Mouse (Mus musculus): Measurements from ENCODE around the gene Borcs5. TPM values are rescaled to one million over a fixed set of nuclear protein-coding genes. Genes with fewer than 3 reads are reported as not detected.

Gene Borcs5
- polyA plus RNA-seq, 1 experiment from 2014 or later = 38.6 TPM

DNA sequence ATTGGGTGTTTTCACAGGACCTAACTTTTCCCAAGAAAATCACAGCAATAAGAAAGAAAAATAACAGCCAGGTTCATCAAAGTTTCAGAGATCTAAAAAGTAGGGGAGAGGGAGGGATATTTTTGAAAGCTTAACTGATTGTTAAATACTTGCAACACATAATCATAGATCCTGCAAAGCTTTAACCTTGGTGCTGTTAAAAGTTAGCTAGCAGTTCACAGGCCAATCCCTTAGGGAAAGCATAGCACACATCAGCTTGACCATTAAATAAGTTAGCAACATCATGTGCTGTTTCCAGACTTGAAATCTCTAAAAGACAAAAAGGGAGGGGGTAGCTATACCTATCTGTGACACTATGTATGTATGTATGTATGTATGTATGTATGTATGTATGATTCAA, 86.1 kb downstream of the Borcs5 start:
- Histone ChIP-seq H3K4me2 (replicated peaks) (no peak overlapping the region), H3K4me3 (no peak overlapping the region), H3K27me3 (replicated peaks) (no peaks in the 10 kb centered on the region), H3K4me1 (no peaks in the 10 kb centered on the region), H3K27ac (no peak overlapping the region), H3K36me3 (peaks cover under 1% of the 10 kb centered on the region), H3K9ac (no peak overlapping the region), H3K9me3 (no peaks in the 10 kb centered on the region)
- no peak for ATAC-seq (ENCODE audit: low FRiP score, low read depth)

DNA sequence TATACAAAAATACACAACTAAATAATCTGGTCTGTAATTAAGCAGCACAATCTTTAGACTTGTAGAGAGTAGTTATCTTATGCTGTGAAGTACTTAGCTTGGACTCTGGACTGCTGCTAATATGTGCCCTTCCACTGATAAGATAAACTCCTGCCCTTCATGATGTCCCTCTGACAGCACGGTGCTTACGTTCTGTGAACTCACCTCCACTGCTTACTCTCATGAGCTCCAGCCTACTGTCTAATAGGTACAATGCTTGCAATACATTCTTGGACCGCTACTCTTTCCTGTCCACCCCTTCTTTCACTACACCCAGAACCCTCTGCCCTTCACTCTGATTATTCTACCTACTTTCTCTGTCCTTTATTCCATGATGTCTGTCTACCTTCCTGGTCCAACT, 91.7 kb downstream of the Borcs5 start:
- H3K4me1 ChIP-seq = no peaks in the 10 kb centered on the region
- no peak for ATAC-seq (ENCODE audit: low FRiP score, low read depth)
- H3K27ac ChIP-seq = no peak overlapping the region
- no peaks in the 10 kb centered on the region; the same call in 1 of the 2 replicates for H3K36me3 ChIP-seq
- WGBS = 93% methylated on average over 3 of the region's 3 CpGs
- H3K9me3 ChIP-seq = no peaks in the 10 kb centered on the region
- no peak overlapping the region for H3K4me2 ChIP-seq (replicated peaks)
- H3K4me3 ChIP-seq = no peak overlapping the region
- H3K27me3 ChIP-seq (replicated peaks) = no peaks in the 10 kb centered on the region
- H3K9ac ChIP-seq = no peak overlapping the region

DNA sequence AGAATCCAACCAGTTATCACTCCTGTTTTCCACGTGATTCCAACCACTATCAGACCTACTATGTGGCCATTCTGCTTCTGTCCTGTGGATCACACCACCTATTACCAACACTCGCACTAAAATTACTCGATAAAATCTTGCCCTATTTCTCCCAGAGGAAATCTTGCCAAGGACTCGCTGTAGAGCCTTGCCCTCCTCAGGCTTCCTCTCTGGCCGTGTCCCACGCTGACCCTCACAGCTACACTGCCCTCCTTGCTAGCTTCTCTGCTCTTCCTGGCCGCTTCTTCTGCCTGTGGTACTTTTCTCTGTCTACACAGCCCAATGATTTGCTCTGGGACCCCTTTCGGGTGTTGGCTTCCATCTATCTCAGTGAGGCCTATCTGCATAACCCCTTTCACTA, 93.5 kb downstream of the Borcs5 start:
- Histone ChIP-seq H3K4me1 (no peaks in the 10 kb centered on the region), H3K9ac (no peak overlapping the region), H3K36me3 (peaks cover 4% of the 10 kb centered on the region; the same call in 1 of the 2 replicates), H3K4me2 (replicated peaks) (no peak overlapping the region), H3K4me3 (no peak overlapping the region), H3K27ac (no peak overlapping the region), H3K27me3 (replicated peaks) (no peaks in the 10 kb centered on the region), H3K9me3 (no peaks in the 10 kb centered on the region)
- no peak for ATAC-seq (ENCODE audit: low FRiP score, low read depth)
- 86% methylated on average over 8 of the region's 8 CpGs for WGBS

DNA sequence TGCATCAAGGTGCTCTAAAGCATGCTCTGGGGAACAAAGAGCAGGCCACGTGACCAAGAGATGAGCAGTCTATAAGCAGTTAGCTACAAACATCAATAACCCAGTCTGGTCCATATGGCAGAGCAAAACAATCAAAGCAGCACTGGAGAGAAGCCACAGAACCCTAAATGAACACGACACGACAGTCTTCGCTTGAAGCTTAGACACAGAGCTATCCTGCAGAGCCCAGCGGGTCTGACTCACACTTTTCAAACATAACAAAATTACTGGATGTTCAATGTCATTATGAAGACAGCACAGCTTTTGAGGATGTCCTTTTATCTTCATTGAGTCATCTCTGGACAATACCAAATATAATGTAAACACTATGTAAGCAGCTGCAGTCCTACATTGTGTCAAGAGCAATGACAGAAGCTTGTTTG, 94.5 kb downstream of the Borcs5 start:
- no peak for ATAC-seq (ENCODE audit: low FRiP score, low read depth)
- no peak overlapping the region for H3K4me2 ChIP-seq (replicated peaks)
- H3K4me3 ChIP-seq = no peak overlapping the region
- H3K27me3 ChIP-seq (replicated peaks) = no peaks in the 10 kb centered on the region
- no peak overlapping the region for H3K9ac ChIP-seq
- no peak overlapping the region for H3K27ac ChIP-seq
- 66% methylated on average over 5 of the region's 5 CpGs for WGBS
- no peaks in the 10 kb centered on the region for H3K4me1 ChIP-seq
- H3K36me3 ChIP-seq = peaks cover 8% of the 10 kb centered on the region
- no peaks in the 10 kb centered on the region for H3K9me3 ChIP-seq

DNA sequence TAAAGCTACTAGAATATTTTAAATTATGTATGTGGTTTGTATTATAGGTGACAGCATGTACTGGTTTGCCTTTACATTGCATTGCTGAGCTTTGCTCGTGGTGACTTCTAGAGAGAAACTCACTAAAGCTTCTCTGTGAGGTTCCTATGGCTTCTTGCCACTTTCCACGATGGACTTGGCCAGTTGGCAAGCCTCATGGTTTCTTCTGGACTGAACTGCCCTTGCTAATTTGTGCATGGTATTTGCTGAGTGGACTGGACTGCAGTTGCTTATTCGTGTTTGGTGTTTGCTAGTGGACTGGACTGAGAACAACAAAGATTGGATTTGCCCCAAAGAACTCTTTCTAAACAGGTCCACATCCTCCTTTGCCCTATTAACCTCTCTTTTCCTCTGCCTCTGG, 97.5 kb downstream of the Borcs5 start:
- Histone ChIP-seq H3K4me3 (no peak overlapping the region), H3K4me1 (no peaks in the 10 kb centered on the region), H3K9ac (no peak overlapping the region), H3K27me3 (replicated peaks) (no peaks in the 10 kb centered on the region), H3K36me3 (peaks cover 15% of the 10 kb centered on the region), H3K9me3 (no peaks in the 10 kb centered on the region), H3K27ac (no peak overlapping the region), H3K4me2 (replicated peaks) (no peak overlapping the region)
- ATAC-seq (ENCODE audit: low FRiP score, low read depth) = no peak
- WGBS = 93% methylated on average over 3 of the region's 3 CpGs

DNA sequence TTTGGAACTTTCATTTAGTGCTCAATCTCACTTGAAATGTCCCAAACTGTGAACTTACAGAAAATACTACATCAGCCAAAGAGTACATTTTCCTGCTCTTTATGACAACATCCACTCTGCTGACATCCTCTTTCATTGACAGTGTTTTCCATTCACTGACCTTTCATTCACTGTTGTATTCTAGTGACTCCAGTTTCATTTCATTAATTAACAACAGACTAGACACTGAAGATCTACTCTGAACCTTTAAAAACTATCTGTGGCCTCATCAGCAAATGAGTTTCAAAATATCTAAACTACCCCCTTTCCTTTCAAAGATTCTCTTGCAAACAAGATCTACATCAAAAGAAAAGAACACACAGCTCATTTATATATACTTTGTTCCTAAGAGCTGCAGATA, 104.3 kb downstream of the Borcs5 start:
- no peaks in the 10 kb centered on the region for H3K4me1 ChIP-seq
- H3K9me3 ChIP-seq = no peaks in the 10 kb centered on the region
- no peak overlapping the region for H3K4me3 ChIP-seq
- no peak for ATAC-seq (ENCODE audit: low FRiP score, low read depth)
- H3K4me2 ChIP-seq (replicated peaks) = no peak overlapping the region
- no peaks in the 10 kb centered on the region for H3K27me3 ChIP-seq (replicated peaks)
- no peak overlapping the region for H3K9ac ChIP-seq
- H3K27ac ChIP-seq = no peak overlapping the region
- H3K36me3 ChIP-seq = peaks cover 10% of the 10 kb centered on the region; the same call in 1 of the 2 replicates

DNA sequence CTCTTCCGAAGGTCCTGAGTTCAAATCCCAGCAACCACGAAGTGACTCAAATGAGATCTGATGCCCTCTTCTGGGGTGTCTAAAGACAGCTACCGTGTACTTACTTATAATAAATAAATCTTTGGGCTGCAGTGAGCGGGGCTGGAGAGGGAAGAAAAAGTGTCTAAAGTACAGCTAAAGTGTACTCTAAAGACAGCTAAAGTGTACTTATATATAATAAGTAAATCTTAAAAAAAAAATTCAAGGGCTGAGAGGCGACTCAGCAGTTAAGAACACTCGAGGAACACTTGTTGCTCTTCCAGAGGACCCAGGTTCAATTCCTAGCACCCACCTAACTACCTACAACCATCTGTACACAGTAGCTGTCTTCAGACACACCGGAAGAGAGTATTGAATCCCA, 106.6 kb downstream of the Borcs5 start:
- Histone ChIP-seq H3K4me2 (replicated peaks) (no peak overlapping the region), H3K9me3 (no peaks in the 10 kb centered on the region), H3K4me3 (no peak overlapping the region), H3K27ac (no peak overlapping the region), H3K27me3 (replicated peaks) (no peaks in the 10 kb centered on the region), H3K4me1 (no peaks in the 10 kb centered on the region), H3K36me3 (no peaks in the 10 kb centered on the region), H3K9ac (no peak overlapping the region)
- 93% methylated on average over 7 of the region's 7 CpGs for WGBS
- ATAC-seq (ENCODE audit: low FRiP score, low read depth) = no peak

DNA sequence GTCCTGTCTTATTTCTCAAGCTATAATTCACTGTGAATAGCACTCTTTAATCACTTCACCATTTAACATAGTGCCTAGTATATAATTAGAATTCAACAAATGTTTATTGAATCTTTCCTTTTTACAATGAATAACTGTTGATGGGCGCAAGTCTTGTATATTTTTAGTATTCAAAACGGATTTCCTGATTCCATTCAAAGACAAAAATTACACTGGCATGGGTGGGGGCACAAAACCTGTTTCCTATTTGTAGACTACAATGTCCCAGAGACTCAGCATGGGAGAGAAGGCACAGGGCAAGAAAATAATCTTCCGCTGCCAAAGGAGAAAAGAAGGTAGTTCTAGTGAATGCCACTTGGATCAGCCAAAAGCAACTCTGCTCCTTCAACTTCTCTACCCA, 108.8 kb downstream of the Borcs5 start:
- no peak overlapping the region for H3K4me2 ChIP-seq (replicated peaks)
- no peak for ATAC-seq (ENCODE audit: low FRiP score, low read depth)
- no peak overlapping the region for H3K9ac ChIP-seq
- H3K27ac ChIP-seq = no peak overlapping the region
- H3K27me3 ChIP-seq (replicated peaks) = no peaks in the 10 kb centered on the region
- WGBS = 95% methylated on average over 3 of the region's 3 CpGs
- no peaks in the 10 kb centered on the region for H3K9me3 ChIP-seq
- no peaks in the 10 kb centered on the region for H3K4me1 ChIP-seq
- no peaks in the 10 kb centered on the region for H3K36me3 ChIP-seq
- H3K4me3 ChIP-seq = no peak overlapping the region

DNA sequence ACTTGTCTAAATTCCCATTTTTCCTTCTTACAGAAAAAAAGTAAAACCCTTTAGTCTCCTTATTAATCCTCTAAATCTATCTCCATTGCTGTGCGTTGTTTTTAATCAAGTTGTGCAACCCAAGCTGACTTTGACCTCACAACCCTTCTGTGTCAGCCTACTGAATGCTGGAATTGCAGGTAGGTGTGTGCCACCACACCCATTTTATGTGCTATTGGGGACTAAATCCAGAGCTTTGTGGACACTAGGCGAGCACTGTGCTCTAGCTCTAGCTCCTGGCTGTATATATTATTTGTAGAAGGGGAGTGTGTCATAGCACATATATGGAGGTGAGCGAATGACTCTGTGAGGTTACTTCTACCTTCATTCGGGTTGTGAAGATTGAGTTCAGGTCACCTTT, 111.8 kb downstream of the Borcs5 start:
- Histone ChIP-seq H3K27ac (no peak overlapping the region), H3K4me1 (no peaks in the 10 kb centered on the region), H3K9ac (no peak overlapping the region), H3K27me3 (replicated peaks) (no peaks in the 10 kb centered on the region), H3K4me2 (replicated peaks) (no peak overlapping the region), H3K4me3 (no peak overlapping the region), H3K36me3 (no peaks in the 10 kb centered on the region), H3K9me3 (no peaks in the 10 kb centered on the region)
- 93% methylated on average over 4 of the region's 4 CpGs for WGBS
- ATAC-seq (ENCODE audit: low FRiP score, low read depth) = no peak

DNA sequence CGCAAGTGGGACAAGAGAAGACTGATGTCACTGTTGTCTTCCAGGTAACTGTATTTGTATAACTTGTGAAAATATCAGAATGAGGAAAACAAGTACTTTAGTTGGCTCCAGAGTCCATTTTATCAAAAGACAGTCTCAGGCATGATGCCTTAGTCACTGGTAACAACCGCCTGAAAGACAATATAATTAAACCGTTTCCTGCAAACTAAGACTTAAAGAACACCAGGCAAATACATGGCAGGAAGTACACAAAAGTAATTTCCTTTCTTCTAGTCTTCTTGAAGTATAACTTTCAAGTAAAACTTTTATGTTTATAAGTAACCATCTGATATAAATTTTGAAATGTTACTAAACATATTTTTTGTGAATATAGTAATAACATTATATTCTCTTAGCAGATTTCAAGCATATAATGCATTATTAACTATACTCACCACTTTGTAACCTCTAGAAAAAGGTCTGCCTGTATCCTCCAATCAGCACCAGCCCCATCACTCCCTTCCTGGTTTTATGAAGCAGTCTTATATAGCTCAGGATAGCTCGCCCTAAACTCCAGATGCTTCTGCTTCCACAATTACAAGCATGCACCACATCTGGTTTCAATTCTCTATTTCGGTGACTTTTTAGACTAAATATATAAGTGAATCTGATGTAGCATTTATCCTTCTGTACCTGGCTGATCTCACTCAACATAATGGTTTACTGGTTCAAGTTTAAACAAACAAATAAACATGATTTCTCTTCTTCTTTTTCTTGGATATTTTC, 112.8 kb downstream of the Borcs5 start:
- WGBS = 91% methylated on average over 5 of the region's 5 CpGs
- H3K9me3 ChIP-seq = no peaks in the 10 kb centered on the region
- H3K27ac ChIP-seq = no peak overlapping the region
- H3K4me3 ChIP-seq = no peak overlapping the region
- no peaks in the 10 kb centered on the region for H3K4me1 ChIP-seq
- no peaks in the 10 kb centered on the region for H3K36me3 ChIP-seq
- no peak for ATAC-seq (ENCODE audit: low FRiP score, low read depth)
- H3K27me3 ChIP-seq (replicated peaks) = no peaks in the 10 kb centered on the region
- no peak overlapping the region for H3K4me2 ChIP-seq (replicated peaks)
- no peak overlapping the region for H3K9ac ChIP-seq

DNA sequence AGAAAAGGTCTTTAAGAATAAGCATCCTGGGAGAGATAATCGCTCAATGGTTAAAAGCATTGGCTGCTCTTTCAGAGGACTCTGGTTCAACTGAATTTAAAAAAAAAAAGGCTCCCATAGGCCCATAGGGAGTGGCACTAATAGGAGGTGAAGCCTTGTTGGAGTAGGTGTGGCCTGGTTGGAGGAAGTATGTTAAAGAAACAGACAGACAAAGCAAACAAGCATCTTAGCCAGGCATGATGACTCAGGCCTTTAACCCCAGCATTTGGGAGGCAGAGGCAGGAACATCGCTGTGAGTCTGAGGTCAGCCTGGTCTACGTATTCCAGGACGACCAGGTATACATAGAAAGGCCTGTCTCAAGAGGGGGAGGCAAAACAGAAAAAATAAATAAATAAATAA, 114.1 kb downstream of the Borcs5 start:
- H3K27ac ChIP-seq = no peak overlapping the region
- no peaks in the 10 kb centered on the region for H3K27me3 ChIP-seq (replicated peaks)
- no peak overlapping the region for H3K4me2 ChIP-seq (replicated peaks)
- WGBS = 92% methylated on average over 4 of the region's 4 CpGs
- H3K4me1 ChIP-seq = no peaks in the 10 kb centered on the region
- ATAC-seq (ENCODE audit: low FRiP score, low read depth) = no peak
- H3K36me3 ChIP-seq = no peaks in the 10 kb centered on the region
- H3K9ac ChIP-seq = no peak overlapping the region
- H3K9me3 ChIP-seq = no peaks in the 10 kb centered on the region
- H3K4me3 ChIP-seq = no peak overlapping the region

DNA sequence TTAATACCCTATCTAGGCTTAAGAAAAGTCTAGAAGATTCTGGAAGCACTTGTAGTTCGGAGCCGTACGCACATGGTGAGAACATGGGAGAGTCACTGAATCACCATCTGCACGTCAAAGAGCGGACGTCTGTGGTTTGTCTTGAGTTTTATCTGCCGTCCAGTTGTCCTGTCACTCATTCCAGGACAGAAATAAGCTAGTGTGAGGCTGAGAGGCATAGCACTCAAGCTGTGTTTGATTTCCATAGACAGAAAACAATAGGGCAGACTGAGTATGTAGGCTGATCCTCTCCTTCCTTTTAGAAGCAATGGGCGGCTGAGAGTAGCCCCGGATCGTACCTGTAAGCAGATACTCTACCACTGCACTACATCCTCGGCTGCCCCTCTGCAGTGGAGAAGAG, 114.5 kb downstream of the Borcs5 start:
- Histone ChIP-seq H3K27me3 (replicated peaks) (no peaks in the 10 kb centered on the region), H3K36me3 (no peaks in the 10 kb centered on the region), H3K9me3 (no peaks in the 10 kb centered on the region), H3K9ac (no peak overlapping the region), H3K4me2 (replicated peaks) (no peak overlapping the region), H3K4me1 (no peaks in the 10 kb centered on the region), H3K4me3 (no peak overlapping the region), H3K27ac (no peak overlapping the region)
- 92% methylated on average over 11 of the region's 11 CpGs for WGBS
- no peak for ATAC-seq (ENCODE audit: low FRiP score, low read depth)

DNA sequence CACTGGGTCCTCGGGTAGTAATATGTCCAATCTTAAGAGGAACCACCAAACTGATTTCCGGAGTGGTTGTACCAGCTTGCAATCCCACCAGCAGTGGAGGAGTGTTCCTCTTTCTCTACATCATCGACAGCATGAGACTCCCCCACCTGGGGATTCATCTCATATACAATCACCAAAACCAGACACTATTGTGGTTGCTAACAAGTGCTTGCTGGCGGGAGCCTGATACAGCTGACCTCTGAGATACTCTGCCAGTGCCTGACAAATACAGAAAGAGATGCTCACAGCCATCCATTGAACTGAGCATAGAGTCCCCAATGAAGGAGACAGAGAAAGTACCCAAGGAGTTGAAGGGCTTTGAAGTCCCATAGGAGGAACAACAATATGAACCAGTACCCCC, 116.7 kb downstream of the Borcs5 start:
- H3K4me2 ChIP-seq (replicated peaks) = no peak overlapping the region
- no peaks in the 10 kb centered on the region for H3K36me3 ChIP-seq
- no peaks in the 10 kb centered on the region for H3K4me1 ChIP-seq
- H3K27me3 ChIP-seq (replicated peaks) = no peaks in the 10 kb centered on the region
- H3K27ac ChIP-seq = no peak overlapping the region
- no peak for ATAC-seq (ENCODE audit: low FRiP score, low read depth)
- H3K9ac ChIP-seq = no peak overlapping the region
- 97% methylated on average over 4 of the region's 4 CpGs for WGBS
- no peak overlapping the region for H3K4me3 ChIP-seq
- no peaks in the 10 kb centered on the region for H3K9me3 ChIP-seq

Measured in neural tube, embryonic 12.5 days (tissue).